Mouse (Mus musculus): ENCODE data around the gene Fgr.
"Not testable (repeated sequence)": the region's sequence is repeated elsewhere in the genome, so short reads cannot be mapped to it uniquely, and the experiment has no call there.

Gene Fgr

GRCm38 (mm10) chr4:132973814-132974398 is at the start of gene Fgr:
Gene Fgr (plus strand): TSS chr4:132974095.
- no peak for DNase-seq (ENCODE audit: low spot score)

GRCm38 (mm10) chr4:132926520-132926919 is 47.4 kb upstream of the Fgr start:
- DNase-seq (ENCODE audit: low spot score), result not testable (repeated sequence)

GRCm38 (mm10) chr4:132930784-132931183 is 43.1 kb upstream of the Fgr start:
- DNase-seq (ENCODE audit: low spot score), result peak; percentile 83

GRCm38 (mm10) chr4:132932752-132933404 is 41.0 kb upstream of the Fgr start:
- no peak for DNase-seq (ENCODE audit: low spot score)

GRCm38 (mm10) chr4:132934639-132935038 is 39.3 kb upstream of the Fgr start:
- DNase-seq (ENCODE audit: low spot score), result peak; percentile 64

- DNase-seq (ENCODE audit: low spot score), result peak; percentile 44
Observed at GRCm38 (mm10) chr4:132938181-132938941, 35.5 kb upstream of the Fgr start.

GRCm38 (mm10) chr4:132939421-132940127 is 34.3 kb upstream of the Fgr start:
- DNase-seq (ENCODE audit: low spot score), result peak; percentile 88

GRCm38 (mm10) chr4:132941012-132941729 is 32.7 kb upstream of the Fgr start:
- no peak for DNase-seq (ENCODE audit: low spot score)

- no peak for DNase-seq (ENCODE audit: low spot score)
Observed at GRCm38 (mm10) chr4:132943088-132943487, 30.8 kb upstream of the Fgr start.

- no peak for DNase-seq (ENCODE audit: low spot score)
Observed at GRCm38 (mm10) chr4:132944106-132944505, 29.8 kb upstream of the Fgr start.

- no peak for DNase-seq (ENCODE audit: low spot score)
Observed at GRCm38 (mm10) chr4:132944776-132945175, 29.1 kb upstream of the Fgr start.

GRCm38 (mm10) chr4:132945261-132946046 is 28.4 kb upstream of the Fgr start:
- DNase-seq (ENCODE audit: low spot score), result peak; percentile 96

GRCm38 (mm10) chr4:132946047-132947001 is 27.6 kb upstream of the Fgr start:
- DNase-seq (ENCODE audit: low spot score), result peak; percentile 78

GRCm38 (mm10) chr4:132949882-132950532 is 23.9 kb upstream of the Fgr start:
- peak; percentile 67 for DNase-seq (ENCODE audit: low spot score)

GRCm38 (mm10) chr4:132950999-132951398 is 22.9 kb upstream of the Fgr start:
- DNase-seq (ENCODE audit: low spot score), result no peak

- DNase-seq (ENCODE audit: low spot score), result no peak
Observed at GRCm38 (mm10) chr4:132954530-132955394, 19.1 kb upstream of the Fgr start.

GRCm38 (mm10) chr4:132955395-132955791 is 18.5 kb upstream of the Fgr start:
- no peak for DNase-seq (ENCODE audit: low spot score)
